Mouse (Mus musculus) kidney, adult 2 months (tissue): ENCODE data around the gene Wipi1.

Experiments used
- CTCF ChIP-seq: fragments of 200-500 bp; conservative IDR thresholded peaks from 2 replicates; pipeline ENCODE4 v1.5.1; 2011; ENCODE audit warnings: low read depth, mild to moderate bottlenecking, control low read depth, low read length, moderate library complexity, mixed read lengths; ENCODE audit not compliant: insufficient read depth, insufficient read length
- POLR2A ChIP-seq: fragments of 200-500 bp; IDR thresholded peaks from one replicate; pipeline ENCODE4 v1.6.1; 2011; ENCODE audit warnings: low read depth, low read length, control low read depth

DNA sequence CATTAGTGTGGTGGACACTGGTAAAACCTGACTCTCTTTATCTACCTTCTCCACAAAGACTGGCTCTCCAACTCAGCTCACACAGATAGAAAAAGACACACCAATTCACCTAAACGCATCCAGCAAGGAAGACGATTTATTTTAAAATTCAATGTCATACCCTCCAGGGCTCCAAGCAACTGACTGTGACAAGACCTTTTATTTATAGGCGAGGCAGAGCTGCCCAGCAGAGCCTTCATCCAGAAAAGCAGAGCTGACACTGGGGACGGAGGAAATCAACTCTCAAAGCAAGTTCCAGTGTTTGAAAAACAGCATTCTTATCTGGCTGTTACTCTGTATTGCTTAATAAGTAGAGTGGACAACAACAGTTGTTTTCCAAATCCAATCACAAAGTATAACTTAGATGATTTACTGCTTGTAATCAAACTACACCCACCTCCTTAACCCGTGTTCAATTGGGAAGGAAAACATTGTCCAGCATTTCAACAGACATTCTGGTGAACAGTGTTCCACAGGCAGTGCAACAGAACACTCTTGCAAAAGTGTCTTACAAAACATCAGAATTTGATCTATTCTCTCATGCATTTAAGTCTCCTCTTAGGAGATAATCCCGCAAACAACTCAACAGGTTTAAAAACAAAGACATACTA is 2.7 kb downstream of the Wipi1 start:
- TF ChIP-seq POLR2A (no peak), CTCF (no peak)
